Mouse (Mus musculus) gastrocnemius, postnatal 14 days (tissue): Measurements from ENCODE around the gene Pdgfra. TPM values are rescaled to one million over a fixed set of nuclear protein-coding genes. Genes with fewer than 3 reads are reported as not detected.

Experiments
- microRNA-seq, 2 experiments: library from miRNA; unstranded; fragments of <30 nt; microRNA quantifications; one replicate each; pipeline ENCODE4 v1.2.0; 2021
- total RNA-seq, 2 experiments: library from RNA; stranded (reverse); gene quantifications; 2 replicates each; pipeline ENCODE4 v1.2.3; 2021

The Pdgfra gene
- total RNA-seq, 2 experiments from 2014 or later, result 38.7 to 41.4 TPM

Small RNA genes within 50 kb of the gene (microRNA-seq; reads per million reads assigned to microRNA genes)
- gene Mir7025, result 0 to 0.32 reads per million in 2 experiments

Other genes with a start within 250 kb of the Pdgfra start
- 10 to 100 TPM; 16.0 to 18.1 TPM for gene Chic2, start 107.5 kb upstream of the Pdgfra start, total RNA-seq
- gene Gsx2, start 76.7 kb upstream of the Pdgfra start, total RNA-seq, result not detected